Mouse (Mus musculus) brain, embryonic 18.5 days (tissue): Measurements from ENCODE around the gene Wdr83.

ENCODE experiments used
- DNase-seq: peaks from one replicate; pipeline ENCODE4 v3.0.0-alpha.2; 2012; ENCODE audit warnings: low read depth, low spot score

Gene Wdr83

GRCm38 (mm10) chr8:85076993-85077392 lies 4.1 kb downstream of the Wdr83 start:
- peak; percentile 50 for DNase-seq

- DNase-seq: no peak
Observed at GRCm38 (mm10) chr8:85076001-85076400, 5.1 kb downstream of the Wdr83 start.

GRCm38 (mm10) chr8:85074617-85075016 lies 6.5 kb downstream of the Wdr83 start:
- DNase-seq: no peak

GRCm38 (mm10) chr8:85074167-85074566 lies 6.9 kb downstream of the Wdr83 start:
- DNase-seq: no peak

- no peak for DNase-seq
Observed at GRCm38 (mm10) chr8:85073041-85073612, 8.0 kb downstream of the Wdr83 start.

GRCm38 (mm10) chr8:85072364-85072929 lies 8.7 kb downstream of the Wdr83 start:
- no peak for DNase-seq

- DNase-seq: peak; percentile 83
Observed at GRCm38 (mm10) chr8:85071514-85072281, 9.4 kb downstream of the Wdr83 start, which contains the start of gene Dhps. Gene Dhps (plus strand): TSS chr8:85071757.

GRCm38 (mm10) chr8:85071041-85071440 lies 10.1 kb downstream of the Wdr83 start:
- DNase-seq: no peak

GRCm38 (mm10) chr8:85067982-85068381 lies 13.1 kb downstream of the Wdr83 start, which contains the start of gene Gm5741:
Gene Gm5741 (minus strand): TSS chr8:85067982.
- no peak for DNase-seq

- DNase-seq: no peak
Observed at GRCm38 (mm10) chr8:85067155-85067554, 14.0 kb downstream of the Wdr83 start.

- DNase-seq: no peak
Observed at GRCm38 (mm10) chr8:85065213-85065612, 15.9 kb downstream of the Wdr83 start.

- no peak for DNase-seq
Observed at GRCm38 (mm10) chr8:85062603-85063002, 18.5 kb downstream of the Wdr83 start.

GRCm38 (mm10) chr8:85059879-85060616 lies 21.1 kb downstream of the Wdr83 start, which contains the start of gene Fbxw9:
Gene Fbxw9 (plus strand): TSS chr8:85060055.
- DNase-seq: peak; percentile 92

- no peak for DNase-seq
Observed at GRCm38 (mm10) chr8:85057367-85057766, 23.7 kb downstream of the Wdr83 start.

- no peak for DNase-seq
Observed at GRCm38 (mm10) chr8:85043619-85044018, 37.5 kb downstream of the Wdr83 start.

- no peak for DNase-seq
Observed at GRCm38 (mm10) chr8:85037681-85038531, 43.2 kb downstream of the Wdr83 start.

GRCm38 (mm10) chr8:85037366-85037680 lies 43.8 kb downstream of the Wdr83 start:
- DNase-seq: no peak

GRCm38 (mm10) chr8:85036718-85037365 lies 44.3 kb downstream of the Wdr83 start, which contains the start of gene Tnpo2:
Gene Tnpo2 (plus strand): TSS chr8:85036915.
- DNase-seq: peak; percentile 97

- no peak for DNase-seq
Observed at GRCm38 (mm10) chr8:85036381-85036717, 44.8 kb downstream of the Wdr83 start.

GRCm38 (mm10) chr8:85035728-85036310 lies 45.3 kb downstream of the Wdr83 start:
- no peak for DNase-seq
